Mouse (Mus musculus) lung, adult 2 months (tissue): ENCODE results near the gene Tarbp1.

Experiments used
- CTCF ChIP-seq: fragments of 200-500 bp; IDR thresholded peaks from 2 replicates; pipeline ENCODE4 v1.5.1; 2011; ENCODE audit warnings: mild to moderate bottlenecking, low read length, control low read depth; ENCODE audit not compliant: insufficient read depth
- POLR2A ChIP-seq: fragments of 200-500 bp; IDR thresholded peaks from 2 replicates; pipeline ENCODE4 v1.6.1; 2011; ENCODE audit warnings: low read depth, mild to moderate bottlenecking, control low read depth, low read length, borderline replicate concordance; ENCODE audit errors: extremely low read depth

GRCm38 (mm10) chr8:126523060-126523574 lies 48.3 kb upstream of the Tarbp1 start:
- TF ChIP-seq CTCF (no peak), POLR2A (no peak)
